Mouse (Mus musculus) brain, embryonic 18.5 days (tissue): ENCODE data around the gene Pced1b.

Experiments used
- DNase-seq: peaks from one replicate; pipeline ENCODE4 v3.0.0-alpha.2; 2012; ENCODE audit warnings: low read depth, low spot score

The Pced1b gene

DNA sequence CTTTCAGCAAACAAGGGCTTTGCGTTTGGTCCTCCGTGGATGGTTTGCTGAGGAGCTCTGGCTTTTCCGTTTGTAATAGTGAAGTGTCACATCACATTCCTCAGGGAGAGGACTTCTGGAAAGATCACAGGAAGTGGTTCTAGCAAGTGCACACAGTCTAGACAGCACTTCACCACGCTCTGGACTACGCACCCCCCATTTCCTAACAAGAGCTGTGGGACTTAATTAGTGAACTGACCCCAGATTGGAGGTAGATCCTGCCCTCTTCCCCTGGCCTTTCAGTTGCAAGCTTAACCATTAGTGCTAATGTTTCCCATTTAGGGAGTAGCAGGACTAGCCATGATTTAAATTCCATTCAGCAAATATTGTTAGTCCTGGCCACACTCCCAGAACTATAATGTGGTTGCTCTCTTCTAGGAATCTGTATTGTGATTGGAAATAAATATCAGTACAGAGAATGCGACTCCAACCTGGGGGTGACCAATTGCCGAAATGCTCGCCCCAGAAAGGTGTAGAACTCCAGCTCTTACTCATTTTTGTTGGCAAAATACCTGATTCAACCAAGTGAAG is 10.4 kb downstream of the Pced1b start:
- no peak for DNase-seq

DNA sequence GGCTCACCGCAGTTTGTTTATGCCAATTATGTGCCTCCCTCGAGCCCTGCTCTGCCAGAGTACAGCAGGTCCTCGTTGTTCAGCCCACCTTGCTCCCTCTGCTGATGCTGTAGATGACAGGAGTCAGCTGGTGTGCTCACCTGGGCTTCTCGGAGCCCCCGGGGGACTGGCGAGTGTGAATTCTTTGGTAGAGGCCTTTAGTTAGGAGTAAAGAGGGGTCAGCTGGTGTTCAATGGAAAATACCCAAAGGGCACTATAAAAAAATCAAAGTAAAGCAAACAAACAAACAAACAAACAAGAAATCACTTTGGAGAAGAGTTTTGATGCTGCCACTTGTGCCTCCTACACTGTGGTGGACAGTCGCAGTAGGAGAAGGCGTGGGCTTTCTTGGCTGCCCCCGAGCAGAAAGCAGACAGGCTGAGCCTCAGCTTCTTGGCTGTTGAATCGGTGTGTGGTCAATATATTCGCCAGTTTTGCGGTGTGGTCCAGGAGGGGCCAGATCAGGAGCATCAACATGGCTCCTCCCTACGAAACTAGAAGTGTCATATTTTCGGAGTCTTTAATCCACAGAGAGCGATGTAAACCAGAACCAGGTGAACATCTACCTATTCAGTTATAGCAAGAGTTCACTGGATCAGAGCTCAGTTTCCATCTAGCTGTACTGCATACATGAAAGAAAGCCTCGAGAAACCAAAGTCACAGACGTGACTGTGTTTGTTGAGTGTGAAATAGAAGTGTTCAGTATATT is 11.8 kb downstream of the Pced1b start:
- DNase-seq = no peak

DNA sequence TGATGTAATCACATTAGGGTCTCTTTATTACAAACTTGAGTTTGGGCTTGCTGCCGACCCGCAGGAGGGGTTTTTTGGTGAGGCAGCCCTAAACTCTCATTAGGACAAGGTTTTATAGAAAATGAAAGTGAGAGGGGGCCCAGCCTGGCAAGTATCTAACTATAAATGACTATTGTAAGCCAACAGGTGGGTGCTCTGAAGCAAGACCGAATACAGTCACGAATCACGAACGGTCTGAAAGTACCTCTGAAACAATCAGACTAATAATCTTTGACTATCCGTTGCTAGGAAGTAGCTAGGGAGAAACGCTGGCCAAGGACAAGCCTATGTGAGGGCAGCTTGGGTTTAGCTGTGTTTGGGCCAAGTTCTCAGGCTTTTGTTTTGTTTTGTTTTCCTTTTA is 12.4 kb downstream of the Pced1b start:
- no peak for DNase-seq

DNA sequence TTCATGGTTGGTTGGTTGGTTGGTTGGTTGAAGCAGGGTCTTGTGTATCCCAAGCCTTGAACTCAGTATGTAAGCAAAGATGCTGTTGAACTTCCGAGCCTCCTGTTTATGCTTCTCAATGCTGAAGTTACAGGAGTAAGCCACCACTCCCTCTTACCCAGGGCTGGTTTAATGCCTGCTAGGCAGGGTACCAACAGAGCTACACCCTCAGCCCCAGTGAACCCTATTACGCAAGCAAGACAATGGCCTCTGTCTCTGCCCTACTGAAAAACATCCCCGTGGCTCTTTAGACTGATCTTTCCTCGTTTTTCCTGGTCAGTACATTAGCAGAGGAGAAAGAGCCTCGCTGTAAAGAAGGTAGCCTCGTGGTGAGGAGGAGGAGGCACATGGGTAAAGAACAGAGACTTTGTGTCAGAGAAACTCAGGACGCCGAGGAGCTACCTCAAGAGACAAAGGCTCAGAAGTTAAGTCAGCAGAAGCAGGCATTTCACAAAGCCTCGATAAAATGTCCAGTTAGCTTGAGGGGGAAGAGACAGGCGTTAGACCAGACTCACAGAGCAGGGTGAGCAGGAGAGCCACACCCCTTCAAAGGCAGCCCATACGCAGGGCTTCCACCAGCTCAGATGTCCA is 13.2 kb downstream of the Pced1b start:
- no peak for DNase-seq

GRCm38 (mm10) chr15:97262251-97262650 is 15.3 kb downstream of the Pced1b start:
- no peak for DNase-seq

- DNase-seq = no peak
These were observed 19.4 kb downstream of the Pced1b start for GRCm38 (mm10) chr15:97266236-97266845.

DNA sequence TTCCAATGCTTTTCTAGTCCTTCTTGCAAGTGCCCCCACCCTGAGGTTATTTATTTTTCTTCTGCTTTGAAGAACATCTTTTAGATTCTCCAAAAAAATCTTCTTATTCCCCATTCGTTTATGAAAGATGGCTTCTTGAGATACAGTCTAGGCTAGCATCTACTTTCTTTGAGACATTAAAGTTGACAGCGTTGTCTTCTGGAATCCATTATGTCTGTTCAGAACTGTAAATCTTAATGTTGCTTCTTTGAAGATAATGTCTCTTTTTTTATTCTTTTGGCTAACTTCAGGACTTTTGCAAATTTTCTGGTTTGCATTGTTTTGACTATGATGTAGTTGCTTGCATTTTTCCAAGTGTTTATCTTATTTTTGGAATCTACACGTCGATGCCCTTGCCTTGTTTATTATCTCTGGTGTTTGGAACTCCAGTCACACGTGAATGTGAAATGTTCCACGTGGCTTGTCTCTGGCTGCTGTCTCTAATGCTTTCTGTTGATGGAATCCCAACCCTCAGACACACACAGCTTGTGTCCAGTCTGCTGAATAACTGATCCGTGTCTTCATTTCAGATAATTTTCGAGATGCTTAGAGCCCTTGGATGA is 20.3 kb downstream of the Pced1b start:
- no peak for DNase-seq

- DNase-seq = no peak
These were observed 25.2 kb downstream of the Pced1b start for GRCm38 (mm10) chr15:97271985-97272697.

DNA sequence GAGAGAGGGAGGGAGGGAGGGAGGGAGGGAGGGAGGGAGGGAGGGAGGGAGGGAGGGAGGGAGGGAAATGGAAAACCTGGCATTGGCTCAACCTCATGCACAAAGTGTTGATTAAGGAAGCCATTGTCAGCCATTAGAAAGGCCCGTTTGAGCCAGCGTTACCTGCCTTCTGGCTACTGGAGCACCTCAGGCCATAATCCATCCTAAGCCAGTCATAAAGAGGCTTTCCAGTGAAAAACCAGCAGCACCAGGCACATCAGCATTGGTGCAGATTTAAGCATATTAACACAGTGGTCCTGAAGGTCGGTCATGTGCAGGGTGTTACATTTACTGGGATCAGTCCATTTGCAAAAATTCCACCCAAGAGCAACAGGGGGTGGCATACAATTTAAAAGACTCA is 25.9 kb downstream of the Pced1b start:
- no peak for DNase-seq

DNA sequence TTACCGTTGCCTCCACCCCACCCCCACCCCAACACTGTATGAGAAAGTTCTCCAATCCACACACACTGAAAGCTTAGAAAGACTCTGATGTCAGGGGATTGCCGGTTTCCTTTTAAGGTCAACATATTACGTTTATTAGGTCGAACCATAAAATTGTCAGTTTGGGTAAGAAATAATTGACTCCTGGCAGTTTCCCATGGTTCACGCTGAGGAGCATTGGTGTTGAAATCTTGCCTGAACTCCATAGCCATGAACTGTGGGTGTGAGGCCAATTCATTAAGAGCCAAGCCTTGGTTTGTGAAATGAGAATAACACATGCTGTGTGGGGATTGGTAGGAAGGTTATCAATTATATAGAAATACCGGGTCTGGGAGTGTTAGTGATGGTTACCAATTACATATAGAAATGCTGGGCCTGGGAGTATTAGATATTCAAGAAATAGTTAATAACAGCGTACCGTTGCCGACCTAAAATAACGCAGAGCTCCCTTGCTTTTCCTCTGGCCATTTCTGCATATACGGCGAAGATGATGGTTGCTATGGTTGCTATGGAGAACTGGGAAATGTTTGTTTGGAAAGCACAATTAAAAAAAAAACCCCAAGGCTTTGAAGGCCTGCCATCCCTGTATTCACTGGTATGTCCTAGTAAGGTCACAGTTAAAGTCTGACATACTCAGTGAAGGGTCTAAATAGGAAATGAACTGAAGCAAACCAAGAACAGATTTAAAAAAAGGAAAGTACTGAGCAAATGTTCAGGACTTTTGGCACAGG is 28.9 kb downstream of the Pced1b start:
- no peak for DNase-seq

- DNase-seq = no peak
These were observed 29.8 kb downstream of the Pced1b start for GRCm38 (mm10) chr15:97276660-97277153.

- no peak for DNase-seq
These were observed 30.4 kb downstream of the Pced1b start for GRCm38 (mm10) chr15:97277328-97277727.

GRCm38 (mm10) chr15:97278340-97278948 is 31.5 kb downstream of the Pced1b start:
- no peak for DNase-seq

- DNase-seq = no peak
These were observed 33.2 kb downstream of the Pced1b start for GRCm38 (mm10) chr15:97280131-97280530.

DNA sequence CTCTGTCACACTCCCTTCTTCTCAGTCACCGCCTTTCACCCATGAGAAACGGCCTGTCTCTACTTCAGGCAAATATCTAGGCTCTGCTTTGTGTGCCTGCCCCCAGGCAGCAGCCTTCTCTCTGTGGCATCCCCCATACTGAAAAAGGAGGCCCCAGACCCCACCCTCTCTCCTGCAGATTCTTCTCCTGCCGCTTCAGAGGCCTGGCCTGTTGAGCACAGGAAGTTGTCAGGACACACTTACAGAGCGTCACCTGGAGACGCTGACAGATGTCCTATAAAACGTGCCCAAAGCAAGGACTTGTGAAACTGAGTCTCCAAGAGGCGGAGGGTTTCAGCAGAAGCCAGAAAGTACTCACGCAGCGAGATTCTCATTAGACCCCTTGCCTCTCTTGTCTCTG is 33.9 kb downstream of the Pced1b start:
- DNase-seq = no peak

DNA sequence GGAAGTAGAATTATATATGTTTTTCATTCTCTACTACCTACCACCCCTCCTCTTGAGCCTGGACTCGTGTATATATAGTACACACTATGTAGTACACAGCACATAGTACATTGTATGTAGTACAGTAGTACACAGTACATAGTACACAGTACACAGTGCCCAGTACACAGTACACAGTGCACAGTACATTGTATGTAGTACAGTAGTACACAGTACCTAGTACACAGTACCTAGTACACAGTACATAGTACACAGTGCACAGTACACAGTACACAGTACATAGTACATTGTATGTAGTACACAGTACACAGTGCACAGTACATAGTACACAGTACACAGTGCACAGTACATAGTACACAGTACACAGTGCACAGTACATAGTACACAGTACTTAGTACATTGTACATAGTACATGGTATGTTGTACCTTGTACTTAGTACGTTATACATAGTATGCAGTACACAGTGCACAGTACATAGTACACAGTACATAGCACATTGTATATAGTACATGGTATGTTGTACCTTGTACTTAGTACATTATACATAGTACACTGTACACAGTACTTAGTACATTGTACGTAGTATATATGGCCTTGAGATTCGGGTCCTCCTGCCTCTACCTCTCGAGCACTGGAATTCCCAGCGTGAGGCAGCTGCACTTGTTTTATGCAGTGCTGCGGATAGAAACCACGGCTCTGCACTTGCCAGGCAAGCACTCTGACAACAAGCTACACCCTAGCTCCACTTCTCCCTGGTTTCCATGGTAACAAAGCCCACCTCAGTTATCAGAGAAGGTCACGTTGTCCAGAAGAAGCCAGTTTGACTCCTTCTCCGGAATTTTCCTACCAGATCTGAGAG is 35.0 kb downstream of the Pced1b start:
- no peak for DNase-seq

DNA sequence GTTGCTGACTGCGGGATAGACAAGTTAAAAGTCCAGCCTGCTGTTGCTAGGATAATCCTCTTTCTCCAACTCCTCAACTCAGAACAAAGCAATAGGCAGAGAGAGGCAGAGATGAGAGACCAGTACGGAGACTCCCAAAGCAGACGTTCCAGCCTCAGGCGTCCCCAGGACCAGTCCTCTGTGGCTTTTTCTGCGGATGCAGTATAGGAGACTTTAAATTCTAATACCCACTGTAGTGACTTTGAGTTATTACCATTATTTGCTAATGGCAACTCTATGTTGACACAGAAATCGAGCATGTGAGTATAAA is 35.6 kb downstream of the Pced1b start:
- DNase-seq = no peak

GRCm38 (mm10) chr15:97284201-97284600 is 37.3 kb downstream of the Pced1b start:
- no peak for DNase-seq

- no peak for DNase-seq
These were observed 38.8 kb downstream of the Pced1b start for GRCm38 (mm10) chr15:97285665-97286212.
